Mouse (Mus musculus): ENCODE measurements at regions not wholly inside any gene's neighbourhood (a gene's known extent, or its start where the extent isn't known, plus 50 kb on each side); places are given as distances from the start of the nearest gene placed in this dataset.
A peak's percentile ranks its signal among the peaks of the same experiment; 100 is the strongest.

DNA sequence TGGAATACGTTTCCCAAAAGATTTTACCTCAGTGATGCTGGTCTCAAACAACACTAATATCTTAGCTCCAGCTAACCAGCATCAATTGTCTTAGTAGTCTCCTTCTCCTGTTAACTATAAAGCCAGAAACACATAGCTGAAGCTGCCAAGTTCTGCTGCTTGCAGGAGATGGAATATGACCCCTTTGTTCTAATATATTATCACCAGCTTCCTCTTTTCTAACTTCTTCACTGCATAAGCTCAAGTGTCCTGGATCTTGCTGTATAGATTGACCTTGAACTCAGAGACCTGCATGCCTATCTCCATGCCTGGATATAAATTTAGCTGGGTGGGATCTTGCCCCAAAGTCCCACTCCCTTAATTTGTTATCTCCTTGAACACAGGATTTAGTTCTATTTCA lies 94.8 kb downstream of the Rbm46 start:
- intact Hi-C loops (cut with DNase I) = no loop called here
- DNase-seq = no peak

DNA sequence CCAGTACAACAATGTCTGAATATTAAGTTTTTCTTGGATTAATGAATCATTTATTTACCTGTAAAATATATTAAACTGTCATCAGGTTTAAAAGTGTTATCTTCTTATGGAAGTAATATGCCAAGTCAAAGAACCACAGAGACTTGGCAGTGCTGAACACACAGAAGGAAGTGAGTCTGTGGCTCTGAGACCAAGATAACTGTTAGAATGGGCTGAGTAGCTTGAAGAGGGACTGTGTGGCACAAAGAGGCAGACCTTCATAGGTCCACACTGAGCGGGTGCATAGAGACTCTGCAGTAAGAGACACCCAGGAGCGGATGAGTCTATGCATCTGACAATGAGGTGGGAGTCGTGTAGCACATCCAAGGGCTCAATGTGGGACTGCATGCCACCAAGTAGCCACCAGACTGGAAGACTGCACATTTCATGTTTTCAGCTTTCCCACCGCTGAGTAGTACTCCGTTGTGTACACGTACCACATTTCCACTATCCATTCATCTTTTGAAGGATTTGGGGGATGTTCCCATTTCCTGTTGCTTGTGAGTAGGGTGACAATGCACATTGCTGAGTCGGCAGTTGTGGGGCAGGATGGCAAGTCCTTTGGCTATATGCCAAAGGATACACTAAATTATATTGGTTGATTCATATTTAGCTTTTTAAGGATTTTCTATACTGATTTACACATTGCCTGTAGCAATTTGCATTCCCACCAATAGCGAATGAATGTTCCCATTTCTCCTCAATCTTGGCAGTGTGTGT lies 105.6 kb downstream of the Rbm46 start:
- DNase-seq = no peak
- intact Hi-C loops (cut with DNase I) = no loop called here

DNA sequence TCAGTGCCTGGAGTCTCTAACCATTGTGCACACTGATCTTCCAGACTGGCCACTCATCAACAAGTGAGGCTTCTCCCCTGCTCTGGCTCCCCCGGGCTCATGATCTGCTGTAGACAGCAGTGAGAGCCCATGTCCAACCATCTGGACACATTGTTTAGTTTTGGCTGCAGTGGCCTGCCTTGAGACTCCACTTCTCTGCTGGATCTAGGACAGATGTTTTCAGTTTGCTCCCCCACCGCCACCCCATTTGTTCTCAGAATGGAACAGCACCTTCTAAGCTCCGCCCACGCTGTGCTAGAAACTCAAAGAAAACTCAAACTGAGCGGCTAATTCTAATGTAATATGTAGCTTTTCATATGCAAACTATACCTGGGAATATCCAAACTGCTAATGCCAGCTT lies 108.8 kb downstream of the Rbm46 start:
- intact Hi-C loops (cut with DNase I) = no loop called here
- no peak for DNase-seq

DNA sequence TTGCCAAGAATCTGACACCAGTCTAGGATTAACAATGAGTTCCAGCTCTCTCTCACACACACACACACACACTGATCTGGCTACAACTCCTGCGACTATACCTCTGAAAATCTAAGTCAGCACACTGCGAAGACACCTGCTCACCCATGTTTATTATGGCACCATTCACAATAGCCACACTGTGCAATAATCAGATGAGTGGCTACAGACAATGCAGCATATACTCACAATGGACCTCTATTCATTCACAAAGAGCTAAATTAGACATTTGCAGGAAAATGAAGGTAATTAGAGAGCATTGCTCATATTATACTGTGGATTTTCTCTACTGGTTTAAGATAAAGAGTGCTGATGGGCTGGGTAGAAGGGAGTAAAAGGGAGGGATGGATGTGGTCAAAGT lies 116.3 kb downstream of the Rbm46 start:
- intact Hi-C loops (cut with DNase I) = no loop called here
- DNase-seq = no peak

DNA sequence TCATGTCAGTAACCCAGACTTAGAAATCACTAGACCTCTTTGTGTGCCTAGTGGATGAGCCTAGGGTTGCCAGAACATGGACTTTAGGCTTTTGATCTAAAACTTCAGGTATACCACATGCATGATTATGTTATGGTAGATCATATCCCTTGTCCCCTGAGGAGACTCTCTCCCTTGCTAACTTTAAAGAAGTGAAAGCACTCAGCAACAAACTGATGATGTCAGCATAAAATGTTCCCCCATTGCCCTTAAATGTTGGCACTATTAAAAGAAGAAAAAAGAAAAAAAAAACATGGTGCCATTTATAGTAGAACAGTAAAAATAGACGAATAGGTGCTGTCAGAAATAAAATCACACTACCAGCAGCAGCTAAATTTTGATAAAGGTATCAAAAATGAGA lies 117.3 kb downstream of the Rbm46 start:
- intact Hi-C loops (cut with DNase I) = no loop called here

DNA sequence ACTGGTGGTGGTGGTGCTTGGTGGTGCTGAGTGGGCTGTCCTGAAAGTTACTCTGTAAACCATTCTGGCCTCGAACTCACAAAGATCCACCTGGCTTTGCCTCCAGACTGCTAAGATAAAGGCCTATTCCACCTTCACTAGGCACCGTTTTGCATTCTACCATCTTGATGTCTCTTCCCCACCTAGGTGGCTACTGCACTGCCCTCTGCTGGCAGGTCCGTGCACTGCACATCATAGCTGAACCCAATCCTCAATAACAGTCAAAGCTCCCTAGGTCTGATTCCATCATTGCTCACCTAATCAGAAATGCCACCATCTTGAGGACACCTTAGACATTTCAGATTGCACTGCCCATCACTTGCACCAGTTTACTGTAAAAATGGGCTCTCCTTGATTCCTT lies 150.7 kb downstream of the Rbm46 start:
- peak; percentile 31 to 55 for DNase-seq
- intact Hi-C loops (cut with DNase I) = loop anchor here (10.0 kb wide), 1 partner anchor 361 kb away; no protein-coding TSS in a partner anchor

More for the DNA sequence above, 117.3 kb downstream of the Rbm46 start:
- DNase-seq = no peak

DNA sequence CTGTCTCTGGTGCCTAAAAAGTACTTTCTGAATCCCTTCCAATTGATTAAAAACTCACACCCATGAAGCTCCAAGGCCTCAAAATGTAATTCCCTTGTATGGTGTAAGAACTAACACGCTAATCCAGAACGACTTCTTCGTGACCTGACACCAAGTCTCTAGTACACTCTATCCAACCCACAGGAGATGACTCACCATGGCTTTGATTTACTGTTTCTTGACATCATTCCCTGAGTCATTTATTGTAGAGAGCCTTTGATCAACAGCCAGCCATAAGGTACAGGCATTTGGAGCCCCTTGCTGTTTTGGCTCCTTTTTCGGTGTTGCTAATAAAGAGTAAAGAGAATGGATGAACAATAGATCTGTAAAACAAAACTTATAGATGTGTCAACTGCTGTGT lies 159.7 kb upstream of the Npy2r start:
- intact Hi-C loops (cut with DNase I) = no loop called here
- DNase-seq = no peak

DNA sequence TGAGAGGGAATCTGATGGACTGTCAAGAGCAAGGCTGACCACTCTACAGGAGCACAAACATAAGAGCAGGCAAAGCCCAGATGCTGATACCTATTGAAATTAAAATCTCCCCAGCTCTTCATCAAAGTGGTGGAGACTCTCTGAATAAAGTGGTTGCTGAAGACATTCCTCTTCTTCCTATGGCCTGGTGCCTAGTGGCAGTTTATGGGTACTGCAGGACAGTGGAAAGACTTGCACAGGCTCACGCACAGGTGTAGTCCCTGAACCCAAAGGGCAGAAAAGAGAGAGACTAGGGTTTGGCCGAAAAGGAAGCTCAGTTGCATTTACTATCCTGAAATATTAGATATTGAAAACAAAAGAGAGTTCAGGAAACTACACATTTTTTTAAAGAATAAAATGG lies 144.2 kb upstream of the Npy2r start:
- no peak for DNase-seq
- intact Hi-C loops (cut with DNase I) = no loop called here

DNA sequence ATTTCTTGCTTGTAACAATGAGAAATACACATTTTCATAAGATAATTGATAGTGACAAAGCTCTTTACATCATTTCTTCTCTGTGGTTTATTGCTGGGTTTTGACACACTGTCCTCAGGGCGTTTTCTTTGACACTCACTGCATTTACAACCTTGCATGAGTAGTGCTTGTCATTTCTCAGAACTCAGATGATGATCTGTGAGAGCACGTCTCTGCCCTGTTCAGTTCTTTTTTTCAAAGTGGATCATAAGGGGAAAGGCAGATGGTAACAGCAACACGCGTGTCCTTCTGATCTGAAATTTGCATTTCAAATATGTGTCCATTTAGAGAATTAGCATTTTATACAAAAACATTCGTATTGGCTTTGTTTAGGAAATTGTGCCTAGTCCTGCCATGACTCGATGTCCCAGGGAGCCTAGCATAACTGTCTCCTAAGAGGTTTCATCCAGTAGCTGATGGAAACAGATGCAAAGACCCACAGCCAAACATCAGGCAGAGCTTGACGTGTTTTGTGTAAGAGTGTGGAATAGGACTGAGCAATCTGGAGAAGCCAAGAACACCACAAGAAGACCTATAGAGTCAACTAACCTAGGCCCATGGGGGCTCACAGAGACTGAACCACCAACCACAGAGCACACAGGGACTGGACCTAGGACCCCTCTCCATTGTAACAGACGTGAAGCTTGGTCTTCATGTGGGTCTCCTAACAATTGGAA lies 108.4 kb upstream of the Npy2r start:
- intact Hi-C loops (cut with DNase I) = no loop called here
- DNase-seq = no peak

DNA sequence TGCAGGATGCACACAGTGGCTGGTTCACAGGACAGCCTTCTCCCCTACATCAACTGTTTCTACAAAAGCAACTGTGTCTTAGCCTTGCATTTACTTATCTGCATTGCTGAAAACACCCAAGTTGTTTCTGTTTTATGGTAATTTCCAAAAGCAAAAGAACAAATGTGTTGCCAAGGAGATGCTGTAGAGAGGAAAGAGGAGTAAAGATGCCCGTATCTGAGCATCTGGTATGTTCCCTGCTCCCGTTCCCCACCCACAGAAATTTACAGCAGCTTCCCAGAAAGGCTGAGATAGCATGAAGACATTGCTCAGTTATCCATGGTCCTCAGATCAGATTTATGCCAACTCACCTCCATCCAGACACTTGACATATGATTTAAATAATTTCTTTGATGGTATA lies 104.5 kb upstream of the Npy2r start:
- intact Hi-C loops (cut with DNase I) = no loop called here
- no peak for DNase-seq

DNA sequence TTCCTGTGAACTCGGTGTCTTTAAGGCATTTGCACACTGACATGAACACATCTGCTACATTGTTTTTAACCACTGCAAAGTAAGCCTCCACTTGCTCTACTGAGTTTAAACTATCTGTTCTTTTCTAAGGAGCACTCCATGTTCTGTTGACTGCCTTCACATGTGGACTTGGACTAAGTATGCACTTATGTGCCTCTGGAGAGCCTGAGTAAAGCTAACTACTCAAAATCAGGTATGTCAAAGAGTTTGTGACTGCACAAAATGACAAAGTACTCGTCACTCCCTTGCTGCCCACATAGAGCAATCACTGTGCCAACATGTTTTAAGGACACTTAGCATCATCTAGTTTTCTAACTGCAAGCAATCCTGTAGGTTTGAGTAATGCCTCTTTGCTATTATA lies 92.2 kb upstream of the Npy2r start:
- intact Hi-C loops (cut with DNase I) = no loop called here
- DNase-seq = no peak

DNA sequence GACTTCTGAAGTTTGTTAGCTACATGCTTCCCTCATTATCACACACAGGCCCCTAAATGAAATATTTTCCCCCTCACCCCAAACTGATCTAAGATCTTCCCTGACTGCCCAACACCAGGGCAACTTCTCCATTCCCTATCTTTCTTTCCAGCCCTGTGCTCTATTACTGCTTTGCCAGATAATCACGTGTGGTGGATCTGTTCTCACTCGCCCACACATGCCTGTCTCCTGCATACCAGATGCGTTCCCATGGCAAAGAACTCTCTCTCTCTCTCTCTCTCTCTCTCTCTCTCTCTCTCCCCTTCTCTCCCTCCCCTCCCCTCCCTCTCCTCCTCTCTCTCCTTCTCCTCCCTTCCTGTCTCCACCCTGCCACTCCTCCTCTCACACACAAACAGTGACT lies 88.8 kb upstream of the Npy2r start:
- intact Hi-C loops (cut with DNase I) = no loop called here
- peak in 1 of 2 experiments; percentile 5 for DNase-seq

DNA sequence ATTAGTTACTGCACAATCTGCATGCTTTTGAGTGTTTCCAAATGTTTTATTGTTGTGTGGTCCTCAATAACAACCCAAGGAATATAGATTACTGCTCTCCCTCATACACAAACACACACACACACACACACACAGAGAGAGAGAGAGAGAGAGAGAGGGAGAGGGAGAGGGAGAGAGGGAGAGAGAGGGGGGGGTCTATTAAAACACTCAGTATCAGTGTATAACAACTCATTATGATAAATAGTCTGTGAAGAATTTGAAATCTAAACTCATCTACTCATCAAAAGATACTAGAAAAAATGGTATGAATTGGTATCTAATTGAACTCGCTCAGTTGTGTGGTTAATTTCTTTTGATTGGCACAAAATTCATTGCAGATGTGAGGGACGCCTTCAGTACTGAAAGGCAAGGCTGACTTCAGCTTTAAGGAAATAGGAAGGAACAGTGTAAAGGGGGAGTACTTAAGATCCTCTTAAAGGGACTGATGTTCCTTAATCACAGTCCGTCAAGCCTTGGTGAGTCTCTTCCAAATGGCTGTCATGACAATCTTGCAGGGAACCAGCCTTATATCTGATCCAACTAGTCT lies 72.6 kb upstream of the Npy2r start:
- no peak for DNase-seq
- intact Hi-C loops (cut with DNase I) = no loop called here

DNA sequence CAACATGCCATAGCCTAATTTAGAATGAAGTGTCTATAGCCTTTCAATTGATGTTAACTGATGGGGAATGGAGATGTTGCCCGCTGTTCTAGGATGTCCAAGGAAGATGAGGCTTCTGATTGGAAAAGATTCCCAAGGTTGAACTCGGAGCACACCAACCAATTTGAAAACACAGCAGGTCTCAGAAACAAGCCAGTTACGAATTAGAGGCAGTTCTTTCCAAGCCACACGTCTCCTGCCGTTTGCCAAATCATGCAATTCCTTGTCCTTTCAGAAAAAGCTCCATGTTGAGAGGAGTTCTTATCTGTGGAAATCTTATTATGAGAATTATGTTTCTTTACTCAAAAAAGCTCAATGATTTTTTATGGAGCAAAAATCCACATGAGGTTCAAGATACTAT lies 71.5 kb upstream of the Npy2r start:
- no peak for DNase-seq
- intact Hi-C loops (cut with DNase I) = no loop called here

DNA sequence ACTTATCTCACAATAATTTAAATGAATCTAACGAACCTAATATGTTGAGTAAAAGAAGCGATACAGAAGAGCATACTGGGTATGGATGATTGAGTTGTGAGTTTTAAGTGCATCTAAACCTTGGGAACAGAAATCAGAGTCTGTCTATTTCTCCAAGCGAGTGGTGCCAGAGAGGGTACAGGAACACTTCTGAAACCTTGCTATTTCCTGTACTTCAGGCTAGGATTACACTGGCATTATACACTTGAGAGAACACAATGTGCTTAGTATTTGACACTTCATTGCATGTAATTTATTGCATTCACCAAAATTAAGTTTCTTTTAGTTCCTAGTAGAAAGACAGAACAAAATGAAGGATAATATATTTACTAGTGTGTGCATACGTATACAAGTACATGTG lies 54.0 kb upstream of the Npy2r start:
- intact Hi-C loops (cut with DNase I) = no loop called here
- DNase-seq = no peak

DNA sequence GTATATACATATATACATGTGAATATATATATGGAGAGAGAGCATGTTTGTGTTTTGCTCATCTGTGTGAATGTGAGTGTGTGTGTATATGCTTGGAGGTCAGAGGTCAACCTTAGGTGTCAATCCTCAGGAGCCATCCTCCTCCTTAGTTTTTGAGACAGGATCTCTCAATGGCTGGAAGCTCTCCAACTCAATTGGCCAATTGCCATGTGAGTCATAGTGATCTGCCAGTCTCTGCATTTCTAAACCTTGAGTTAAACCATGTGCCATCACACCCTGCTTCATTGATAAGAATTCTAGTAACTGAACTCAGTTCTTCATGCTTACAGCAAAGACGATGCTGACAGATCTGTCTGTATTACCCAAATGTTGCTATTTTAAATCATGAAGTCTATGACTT lies 50.8 kb upstream of the Npy2r start:
- intact Hi-C loops (cut with DNase I) = no loop called here
- no peak for DNase-seq

All from heart, postnatal 14 days (tissue).